16 mouse cellular contexts compared by ENCODE assay signal in the genomic region with DNA sequence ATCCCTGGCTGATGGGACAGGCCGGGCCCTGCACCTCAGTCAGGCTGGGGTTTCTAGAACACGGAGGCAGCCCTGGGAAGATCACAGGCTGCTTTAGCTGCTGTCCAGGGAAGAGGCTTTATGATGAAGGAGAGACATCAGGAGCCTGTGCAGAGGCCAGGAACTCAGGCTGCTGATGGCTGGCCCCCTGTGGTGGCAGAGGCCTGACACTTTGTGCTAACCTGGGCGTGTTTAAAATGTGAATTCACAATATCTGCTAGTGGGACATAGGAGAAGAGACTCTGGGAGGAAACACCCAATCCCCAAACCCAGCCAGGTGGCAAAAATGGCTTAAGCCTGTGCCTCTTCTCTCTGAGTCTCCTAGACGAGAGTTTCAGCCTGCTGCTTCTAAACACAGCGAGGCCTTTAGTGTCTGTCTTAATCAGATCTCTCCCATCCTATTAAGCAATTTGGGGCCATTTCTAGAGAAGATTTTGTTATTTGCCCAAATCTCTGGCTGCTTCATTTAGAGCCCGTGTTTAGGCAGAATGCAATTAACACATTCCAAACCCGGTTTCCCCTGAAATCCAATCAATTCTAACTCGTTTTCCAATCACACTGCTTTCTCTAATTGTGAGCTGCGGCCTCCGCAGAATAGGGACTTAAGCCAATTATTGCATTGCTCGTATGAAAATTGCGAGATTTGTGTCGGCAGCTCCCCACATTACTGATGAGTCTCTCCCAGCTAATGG. TPM values are rescaled to one million over a fixed set of nuclear protein-coding genes. Genes with fewer than 3 reads are reported as not detected.
DNase-seq lines count a peak whose midpoint lies in the region; ATAC-seq and TF ChIP-seq lines count a peak whose summit lies in the region.
"Had no signal": no experiment of that assay in that cellular context is flagged by ENCODE, and none has a peak within 500 bp of the region (broad histone marks: within the 10 kb centered on the region; RNA-seq: fewer than 3 reads in every experiment).

No protein-coding gene starts in this region.

- H3K27me3 ChIP-seq in forebrain, postnatal 0 days (ENCODE audit: insufficient read depth, low read length): no peaks in the 10 kb centered on the region
- 0 out of 2 replicates have a peak, but pooled peaks cover under 1% of the 10 kb centered on the region for H3K27me3 ChIP-seq in midbrain, embryonic 12.5 days

- WGBS in forebrain, postnatal 0 days: 11% methylated on average over 13 of the region's 13 CpGs
- 35% methylated on average over 13 of the region's 13 CpGs for WGBS in midbrain, embryonic 12.5 days
- WGBS in lung, adult 2 months: 73% methylated on average over 13 of the region's 13 CpGs

- peak overlapping the region; percentile 14; the same call in 1 of the 2 replicates for H3K4me2 ChIP-seq in forebrain, postnatal 0 days (ENCODE audit: low read depth)
- no peak overlapping the region for H3K4me2 ChIP-seq in midbrain, embryonic 12.5 days (replicated peaks)
- H3K4me2 ChIP-seq: liver, embryonic 11.5 days had no signal

- peak; percentile 14 to 33 for DNase-seq in layer of hippocampus, adult 8-10 months (ENCODE audit: low spot score in 2 of 2)
- no peak for DNase-seq in layer of hippocampus, postnatal 36 days
- DNase-seq in forebrain, postnatal 0 days: peak; percentile 62
- DNase-seq in lung, adult 2 months: no peak
- DNase-seq in embryo, embryonic 10.5 days (ENCODE audit: low spot score): no peak
- no peak for DNase-seq in testis, postnatal 10 days (ENCODE audit: low spot score)
- DNase-seq in lung, postnatal 25 days (ENCODE audit: low spot score): no peak
- DNase-seq: cerebellum, adult 9-11 months; kidney, adult 11 months; kidney, postnatal 36 days; lung, postnatal 10 days; spleen, adult 18-20 months had no signal

- no peak overlapping the region for H3K4me3 ChIP-seq in forebrain, postnatal 0 days (ENCODE audit: low read depth, low read length)
- H3K4me3 ChIP-seq in midbrain, embryonic 12.5 days: no peak overlapping the region
- no peak overlapping the region for H3K4me3 ChIP-seq in lung, adult 2 months (replicated peaks; ENCODE audit: extremely low read depth, low read depth, low read length)

- H3K9ac ChIP-seq in forebrain, postnatal 0 days: no peak overlapping the region; the same call in 1 of the 2 replicates
- H3K9ac ChIP-seq in midbrain, embryonic 12.5 days (replicated peaks): no peak overlapping the region

- no peak for TF ChIP-seq POLR2A in lung, adult 2 months (IDR thresholded peaks at IDR 0.05; ENCODE audit: borderline replicate concordance, extremely low read depth, low read depth, low read length)

- no peaks in the 10 kb centered on the region for H3K36me3 ChIP-seq in forebrain, postnatal 0 days (ENCODE audit: insufficient read depth)
- no peaks in the 10 kb centered on the region for H3K36me3 ChIP-seq in midbrain, embryonic 12.5 days

- no peaks in the 10 kb centered on the region for H3K4me1 ChIP-seq in forebrain, postnatal 0 days (ENCODE audit: insufficient read depth)
- peaks cover 25% of the 10 kb centered on the region for H3K4me1 ChIP-seq in midbrain, embryonic 12.5 days
- no peaks in the 10 kb centered on the region for H3K4me1 ChIP-seq in lung, adult 2 months (ENCODE audit: control insufficient read depth, insufficient read depth, low read length)

- TF ChIP-seq CTCF in forebrain, postnatal 0 days (IDR thresholded peaks at IDR 0.05; ENCODE audit: low read depth): no peak
- no peak for TF ChIP-seq CTCF in lung, adult 2 months (IDR thresholded peaks at IDR 0.05; ENCODE audit: insufficient read depth, low read length)

- ATAC-seq in forebrain, postnatal 0 days: peak; percentile 10; the same call in 1 of the 2 replicates
- ATAC-seq in midbrain, embryonic 12.5 days (ENCODE audit: low FRiP score, low read depth): no peak

- no peaks in the 10 kb centered on the region for H3K9me3 ChIP-seq in forebrain, postnatal 0 days (ENCODE audit: low read length)
- H3K9me3 ChIP-seq in midbrain, embryonic 12.5 days: no peaks in the 10 kb centered on the region

- H3K27ac ChIP-seq in forebrain, postnatal 0 days (ENCODE audit: low read depth, low read length): peak overlapping the region; percentile 42; the same call in 1 of the 2 replicates
- H3K27ac ChIP-seq in midbrain, embryonic 12.5 days (replicated peaks): peak overlapping the region; percentile 31
- H3K27ac ChIP-seq: stomach, postnatal 0 days had no signal

RNA-seq across cellular contexts. Expression of gene Slc2a10, which starts 39.5 kb away (rescaled TPM):
- 1 to 10 TPM; 1.2 to 2.0 (median 1.6) TPM for total RNA-seq in layer of hippocampus, adult 8-10 months (2022)
- total RNA-seq in layer of hippocampus, postnatal 36 days (2021): under 1 TPM; 0.48 to 0.67 TPM
- total RNA-seq in forebrain, postnatal 0 days (2014; rRNA removed): 0.62 and 2.1 TPM in 2 replicates
- polyA plus RNA-seq in forebrain, postnatal 0 days (2015; fragmentation: Nextera tagmentation; extraction: Ambion mirVana): 0.84 and 2.1 TPM in 2 replicates
- 4.4 and 4.6 TPM in 2 replicates for polyA plus RNA-seq in midbrain, embryonic 12.5 days (2016; fragmentation: Nextera tagmentation; extraction: Ambion mirVana)
- 8.9 and 10.1 TPM in 2 replicates for polyA plus RNA-seq in lung, adult 2 months (2012; rRNA removed)
- total RNA-seq: monocyte, adult 5-6 weeks had no signal

RNA-seq across cellular contexts. Expression of gene Trp53rka, which starts 50.0 kb away (rescaled TPM):
- total RNA-seq in layer of hippocampus, adult 8-10 months (2022): 10 to 100 TPM; 17.5 to 22.6 (median 20.5) TPM
- total RNA-seq in layer of hippocampus, postnatal 36 days (2021): 10 to 100 TPM; 19.4 TPM
- total RNA-seq in forebrain, postnatal 0 days (2014; rRNA removed): 44.0 and 54.6 TPM in 2 replicates
- polyA plus RNA-seq in forebrain, postnatal 0 days (2015; fragmentation: Nextera tagmentation; extraction: Ambion mirVana): 31.8 and 36.8 TPM in 2 replicates
- 50.6 and 53.2 TPM in 2 replicates for polyA plus RNA-seq in midbrain, embryonic 12.5 days (2016; fragmentation: Nextera tagmentation; extraction: Ambion mirVana)
- 21.5 and 22.2 TPM in 2 replicates for polyA plus RNA-seq in lung, adult 2 months (2012; rRNA removed)

RNA-seq across cellular contexts. Expression of gene Eya2, which starts 51.7 kb away (rescaled TPM):
- 1 to 10 TPM; 2.6 to 4.5 (median 3.0) TPM for total RNA-seq in layer of hippocampus, adult 8-10 months (2022)
- total RNA-seq in layer of hippocampus, postnatal 36 days (2021): 1 to 10 TPM; 2.5 to 3.2 TPM
- 5.7 and 11.3 TPM in 2 replicates for total RNA-seq in forebrain, postnatal 0 days (2014; rRNA removed)
- polyA plus RNA-seq in forebrain, postnatal 0 days (2015; fragmentation: Nextera tagmentation; extraction: Ambion mirVana): 6.5 and 7.4 TPM in 2 replicates
- polyA plus RNA-seq in midbrain, embryonic 12.5 days (2016; fragmentation: Nextera tagmentation; extraction: Ambion mirVana): 4.5 and 7.2 TPM in 2 replicates
- polyA plus RNA-seq in lung, adult 2 months (2012; rRNA removed): 67.0 and 89.3 TPM in 2 replicates

Comparison
In these comparisons a context has a peak if more than half of its experiments do, and no peak if none do; other contexts are left out.
1. DNase-seq: peak in layer of hippocampus, adult 8-10 months (2 of 2) and forebrain, postnatal 0 days (single experiment); none in layer of hippocampus, postnatal 36 days (0 of 2), lung, adult 2 months (single experiment), embryo, embryonic 10.5 days (single experiment), testis, postnatal 10 days (single experiment) and lung, postnatal 25 days (single experiment).